Mouse (Mus musculus) heart, embryonic 10.5 days (tissue): Measurements from ENCODE around the gene Sac3d1. TPM values are rescaled to one million over a fixed set of nuclear protein-coding genes. Genes with fewer than 3 reads are reported as not detected.

Source experiments
- DNase-seq: peaks from one replicate; pipeline ENCODE4 v3.0.0-alpha.2; 2017; ENCODE audit warnings: low spot score
- H3K27ac ChIP-seq: fragments of 300-500 bp; sonication (generic); 2 replicates; pipeline ENCODE4 v1.5.1; 2016; ENCODE audit warnings: mild to moderate bottlenecking
- H3K27me3 ChIP-seq: fragments of 300-500 bp; sonication (generic); 2 replicates; pipeline ENCODE4 v1.6.1; 2016; ENCODE audit warnings: mild to moderate bottlenecking; ENCODE audit not compliant: poor library complexity, insufficient read depth, severe bottlenecking
- H3K36me3 ChIP-seq: fragments of 300-500 bp; sonication (generic); 2 replicates; pipeline ENCODE4 v1.6.1; 2016; ENCODE audit warnings: mild to moderate bottlenecking, moderate library complexity
- H3K4me1 ChIP-seq: fragments of 300-500 bp; sonication (generic); 2 replicates; pipeline ENCODE4 v1.6.1; 2016; ENCODE audit warnings: mild to moderate bottlenecking
- H3K4me3 ChIP-seq: fragments of 300-500 bp; sonication (generic); 2 replicates; pipeline ENCODE4 v1.5.1; 2016; ENCODE audit warnings: mild to moderate bottlenecking, moderate library complexity
- H3K9me3 ChIP-seq: fragments of 300-500 bp; sonication (generic); 2 replicates; pipeline ENCODE4 v1.6.1; 2016; ENCODE audit warnings: mild to moderate bottlenecking, moderate library complexity
- WGBS: fragments of 180-500 bp; shearing (Covaris S2); methylation state at CpG from one replicate; pipeline ENCODE4 v1.1.7; 2016; 5-methylcytosine and 5-hydroxymethylcytosine counted together
- polyA plus RNA-seq: library from polyadenylated mRNA; unstranded; fragments of >200 nt; fragmentation: Nextera tagmentation; extraction: Ambion mirVana; gene quantifications from 2 replicates; pipeline ENCODE4 v1.2.1, GENCODE M21; 2016

Sac3d1 gene
- polyA plus RNA-seq, 1 experiment from 2014 or later: 57.9 TPM

GRCm38 (mm10) chr19:6113116-6113515 is 5.3 kb downstream of the Sac3d1 start:
- WGBS: 62% methylated on average over 6 of the region's 6 CpGs
- Histone ChIP-seq H3K9me3 (no peaks in the 10 kb centered on the region), H3K4me3 (no peak overlapping the region), H3K4me1 (peaks cover 20% of the 10 kb centered on the region), H3K27me3 (no peaks in the 10 kb centered on the region), H3K36me3 (peaks cover 41% of the 10 kb centered on the region), H3K27ac (no peak overlapping the region)
- DNase-seq: no peak

DNA sequence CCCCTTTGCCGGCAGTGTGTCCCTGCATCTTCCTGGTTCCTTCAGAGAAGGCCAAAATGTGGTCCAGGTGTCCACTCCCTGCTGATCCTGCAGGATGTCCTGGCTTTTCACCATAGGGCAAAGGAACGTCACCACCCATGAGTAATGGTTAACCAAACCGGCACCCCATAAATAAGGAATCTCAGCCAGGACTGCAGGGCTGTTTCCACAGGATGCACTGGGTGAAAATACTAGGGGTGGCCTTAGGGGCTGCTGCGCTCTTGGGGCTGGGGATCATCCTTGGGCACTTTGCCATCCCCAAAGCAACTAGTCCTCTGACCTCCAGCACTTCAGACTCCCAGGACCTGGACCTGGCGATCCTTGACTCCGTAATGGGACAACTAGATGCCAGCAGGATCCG is 12.9 kb downstream of the Sac3d1 start, which contains the start of gene Naaladl1:
Gene Naaladl1 (plus strand): TSS at position 197 of the 400 bp plus-strand sequence.
- H3K4me3 ChIP-seq: no peak within 1 kb of the TSS
- no peak for DNase-seq
- 81% methylated on average over 7 of the region's 7 CpGs for WGBS
- no peaks in the 10 kb centered on the region for H3K9me3 ChIP-seq
- H3K27ac ChIP-seq: no peak within 1 kb of the TSS
- no peaks in the 10 kb centered on the region for H3K27me3 ChIP-seq
- H3K4me1 ChIP-seq: peaks cover 17% of the 10 kb centered on the region
- no peaks in the 10 kb centered on the region for H3K36me3 ChIP-seq

- Histone ChIP-seq H3K27me3 (no peaks in the 10 kb centered on the region), H3K36me3 (peaks cover 6% of the 10 kb centered on the region; the same call in 1 of the 2 replicates), H3K9me3 (no peaks in the 10 kb centered on the region), H3K4me1 (peaks cover 17% of the 10 kb centered on the region), H3K27ac (no peak overlapping the region), H3K4me3 (no peak overlapping the region)
- no peak for DNase-seq
- 54% methylated on average over 4 of the region's 4 CpGs for WGBS
Observed at GRCm38 (mm10) chr19:6104476-6104875, 14.0 kb downstream of the Sac3d1 start.

- Histone ChIP-seq H3K9me3 (no peaks in the 10 kb centered on the region), H3K4me1 (peaks cover 17% of the 10 kb centered on the region), H3K27me3 (no peaks in the 10 kb centered on the region), H3K4me3 (no peak overlapping the region), H3K27ac (no peak overlapping the region), H3K36me3 (peaks cover 19% of the 10 kb centered on the region)
- WGBS: 66% methylated on average over 6 of the region's 6 CpGs
- no peak for DNase-seq
Observed at GRCm38 (mm10) chr19:6102169-6102853, 16.1 kb downstream of the Sac3d1 start.

GRCm38 (mm10) chr19:6101186-6101585 is 17.3 kb downstream of the Sac3d1 start:
- 70% methylated on average over 6 of the region's 6 CpGs for WGBS
- peaks cover 19% of the 10 kb centered on the region for H3K36me3 ChIP-seq
- no peak overlapping the region for H3K4me3 ChIP-seq
- no peaks in the 10 kb centered on the region for H3K27me3 ChIP-seq
- H3K9me3 ChIP-seq: no peaks in the 10 kb centered on the region
- no peak overlapping the region for H3K27ac ChIP-seq
- DNase-seq: no peak
- peaks cover 12% of the 10 kb centered on the region for H3K4me1 ChIP-seq

- H3K4me3 ChIP-seq: no peak overlapping the region
- H3K9me3 ChIP-seq: no peaks in the 10 kb centered on the region
- no peak for DNase-seq
- H3K4me1 ChIP-seq: no peaks in the 10 kb centered on the region
- WGBS: 89% methylated on average over 3 of the region's 3 CpGs
- H3K27me3 ChIP-seq: no peaks in the 10 kb centered on the region
- no peak overlapping the region for H3K27ac ChIP-seq
- peaks cover 41% of the 10 kb centered on the region for H3K36me3 ChIP-seq
Observed at GRCm38 (mm10) chr19:6097847-6098246, 20.6 kb downstream of the Sac3d1 start.

DNA sequence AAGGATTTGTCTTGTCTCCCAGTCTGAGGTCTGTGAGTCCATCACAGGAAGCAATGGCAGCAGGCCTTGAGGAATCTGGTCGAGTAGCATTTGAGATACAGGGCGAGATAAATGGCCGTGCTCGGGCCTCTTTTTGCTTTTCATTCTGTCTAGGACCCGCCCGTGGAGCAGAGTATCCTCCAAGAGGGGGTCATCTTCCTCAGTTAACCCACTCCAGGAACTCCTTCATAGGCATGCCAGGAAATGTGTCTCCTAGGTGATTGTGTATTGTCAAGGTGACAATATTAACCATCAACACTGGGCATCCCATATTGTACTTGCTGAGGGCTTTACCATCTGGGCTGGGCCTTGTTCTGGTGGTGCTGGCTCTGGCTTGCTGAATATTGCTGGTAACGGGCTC is 24.3 kb downstream of the Sac3d1 start, which contains the start of gene AC131692.1:
Gene AC131692.1 (plus strand): TSS at position 301 of the 400 bp plus-strand sequence.
- Histone ChIP-seq H3K27me3 (no peaks in the 10 kb centered on the region), H3K9me3 (no peaks in the 10 kb centered on the region), H3K36me3 (peaks cover 66% of the 10 kb centered on the region), H3K4me1 (no peaks in the 10 kb centered on the region), H3K27ac (no peak within 1 kb of the TSS), H3K4me3 (no peak within 1 kb of the TSS)
- no peak for DNase-seq
- WGBS: 81% methylated on average over 7 of the region's 7 CpGs

- peaks cover 10% of the 10 kb centered on the region for H3K4me1 ChIP-seq
- H3K36me3 ChIP-seq: peaks cover 64% of the 10 kb centered on the region
- no peaks in the 10 kb centered on the region for H3K27me3 ChIP-seq
- no peak for DNase-seq
- H3K27ac ChIP-seq: no peak overlapping the region
- 96% methylated on average over 13 of the region's 13 CpGs for WGBS
- no peak overlapping the region for H3K4me3 ChIP-seq
- H3K9me3 ChIP-seq: no peaks in the 10 kb centered on the region
Observed at GRCm38 (mm10) chr19:6088841-6089240, 29.6 kb downstream of the Sac3d1 start.

DNA sequence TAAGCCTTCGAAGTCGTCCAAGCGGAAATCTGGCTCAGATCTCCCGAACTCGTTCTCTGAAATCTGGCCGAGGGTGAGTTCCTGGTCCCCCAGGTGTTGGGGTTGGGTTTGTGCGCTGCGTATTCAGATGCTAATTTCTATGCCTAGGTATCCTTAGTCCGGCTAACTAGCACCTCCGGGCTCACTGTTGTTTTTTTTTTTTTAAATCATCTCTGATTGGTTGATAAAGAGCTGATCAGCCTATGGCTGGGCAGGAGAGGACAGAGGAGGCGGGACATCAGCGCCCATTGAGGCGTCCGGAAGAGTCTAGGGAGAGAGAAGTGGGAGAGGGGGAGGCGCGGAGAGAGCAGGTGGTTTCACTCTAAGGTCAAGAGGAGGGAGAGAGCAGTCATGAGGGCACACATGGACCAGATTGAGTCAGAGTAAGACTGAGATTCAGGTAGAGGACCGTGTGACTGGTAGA is 33.0 kb downstream of the Sac3d1 start:
- under 1% methylated on average over 17 of the region's 17 CpGs for WGBS
- peak overlapping the region; percentile 81 for H3K4me3 ChIP-seq
- peaks cover 64% of the 10 kb centered on the region for H3K36me3 ChIP-seq
- DNase-seq: peak; percentile 92
- H3K27ac ChIP-seq: peak overlapping the region; percentile 87
- H3K27me3 ChIP-seq: no peaks in the 10 kb centered on the region
- no peaks in the 10 kb centered on the region for H3K9me3 ChIP-seq
- H3K4me1 ChIP-seq: peaks cover 16% of the 10 kb centered on the region

DNA sequence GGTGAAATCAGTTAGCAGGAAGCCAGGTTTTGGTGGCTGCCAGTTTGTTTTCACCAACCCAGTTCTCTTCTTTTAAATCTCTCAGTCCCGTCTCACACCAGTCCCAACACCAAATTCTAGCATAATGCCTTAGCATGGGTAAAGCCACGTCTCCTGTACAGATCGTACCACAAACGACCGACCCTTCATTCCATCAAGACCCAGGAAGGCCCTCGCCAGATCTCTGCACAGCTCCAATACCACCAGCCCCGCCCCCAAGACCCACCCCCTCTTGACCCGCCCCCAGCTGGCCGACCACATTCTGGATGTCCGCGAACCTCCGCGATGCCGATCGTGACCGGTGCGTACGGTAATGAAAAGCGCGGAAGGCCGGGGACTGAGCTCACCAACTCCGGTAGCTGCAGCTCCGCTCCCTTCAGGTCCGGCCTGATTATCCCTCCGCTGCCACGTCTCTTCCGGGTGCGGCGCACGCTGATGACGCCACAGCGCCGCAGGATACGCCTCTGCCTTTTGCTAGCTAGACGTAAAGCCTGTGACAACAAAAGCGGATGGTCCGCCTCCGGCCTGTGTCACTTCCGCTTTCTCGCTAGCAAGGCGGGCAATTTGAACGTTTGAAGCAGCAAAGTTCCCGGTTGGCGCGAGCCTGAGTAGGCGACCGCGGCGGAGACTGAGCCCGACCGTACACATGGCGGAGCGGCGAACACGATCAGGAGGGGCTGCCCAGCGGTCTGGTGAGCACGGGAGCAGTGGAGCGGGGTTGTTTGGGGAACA is 33.8 kb downstream of the Sac3d1 start, which contains the start of the genes Zfpl1 and Cdca5:
Gene Zfpl1 (minus strand): TSS at position 479 of the 771 bp plus-strand sequence.
Gene Cdca5 (plus strand): TSS at position 506 of the 771 bp plus-strand sequence.
- peak within 1 kb of the TSS; percentile 81 for H3K4me3 ChIP-seq
- WGBS: under 1% methylated on average over 58 of the region's 58 CpGs
- peak within 1 kb of the TSS; percentile 87 for H3K27ac ChIP-seq
- H3K27me3 ChIP-seq: no peaks in the 10 kb centered on the region
- peak; percentile 98 for DNase-seq
- H3K9me3 ChIP-seq: no peaks in the 10 kb centered on the region
- peaks cover 16% of the 10 kb centered on the region for H3K4me1 ChIP-seq
- peaks cover 64% of the 10 kb centered on the region for H3K36me3 ChIP-seq

DNA sequence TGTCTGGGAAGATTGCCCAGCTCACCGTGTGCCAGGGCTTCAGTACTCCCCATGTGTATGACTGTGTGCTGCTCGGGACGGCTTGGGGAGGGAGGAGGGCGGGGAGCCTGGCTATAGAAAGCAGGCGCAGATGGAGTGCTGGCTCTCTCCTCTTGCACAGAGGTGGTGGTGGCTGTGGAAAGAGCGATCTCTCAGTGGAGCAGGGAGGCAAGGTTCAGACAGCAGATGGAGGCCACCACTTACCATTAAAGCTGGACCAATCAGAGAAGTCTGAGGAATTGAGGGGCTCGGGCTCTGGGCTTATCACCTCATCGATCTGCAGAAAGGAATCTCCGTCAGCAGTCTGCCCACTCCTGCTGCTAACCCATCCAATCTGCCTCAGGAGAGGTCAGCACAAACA is 36.3 kb downstream of the Sac3d1 start, which contains the start of gene Gm28374:
Gene Gm28374 (minus strand): TSS at position 101 of the 400 bp plus-strand sequence.
- no peak for DNase-seq
- WGBS: 80% methylated on average over 9 of the region's 9 CpGs
- Histone ChIP-seq H3K9me3 (no peaks in the 10 kb centered on the region), H3K4me3 (no peak within 1 kb of the TSS), H3K27ac (no peak within 1 kb of the TSS), H3K4me1 (peaks cover 16% of the 10 kb centered on the region), H3K36me3 (peaks cover 44% of the 10 kb centered on the region), H3K27me3 (no peaks in the 10 kb centered on the region)

- Histone ChIP-seq H3K4me1 (peaks cover 18% of the 10 kb centered on the region), H3K9me3 (no peaks in the 10 kb centered on the region), H3K36me3 (peaks cover 38% of the 10 kb centered on the region), H3K27ac (no peak within 1 kb of the TSS), H3K4me3 (no peak within 1 kb of the TSS), H3K27me3 (no peaks in the 10 kb centered on the region)
- WGBS: 91% methylated on average over 12 of the region's 12 CpGs
- no peak for DNase-seq
Observed at GRCm38 (mm10) chr19:6079983-6080480, 38.4 kb downstream of the Sac3d1 start, which contains the start of gene Tmem262. Tmem262 (plus strand) TSS chr19:6080033.
